Mouse (Mus musculus) gastrocnemius, adult 8-10 months (tissue): ENCODE data around the gene Nmnat3. TPM values are rescaled to one million over a fixed set of nuclear protein-coding genes. Genes with fewer than 3 reads are reported as not detected.
"Not testable (repeated sequence)": the region's sequence is repeated elsewhere in the genome, so short reads cannot be mapped to it uniquely, and the experiment has no call there.

ENCODE experiments used
- DNase-seq, 2 experiments: peaks; one replicate each; pipeline ENCODE4 v3.0.0; 2022; ENCODE audit warnings: low spot score in 2 of 2
- total RNA-seq, 4 experiments: library from RNA; stranded (reverse); gene quantifications; 2 replicates each; pipeline ENCODE4 v1.2.4; 2022

Nmnat3 gene
- total RNA-seq = 10 to 100 TPM; 10.6 to 13.6 (median 12.0) TPM

- DNase-seq = not testable (repeated sequence)
Measured at GRCm38 (mm10) chr9:98287135-98287534, at the start of gene Nmnat3. Gene Nmnat3, plus strand, starts transcription at chr9:98287435.

DNA sequence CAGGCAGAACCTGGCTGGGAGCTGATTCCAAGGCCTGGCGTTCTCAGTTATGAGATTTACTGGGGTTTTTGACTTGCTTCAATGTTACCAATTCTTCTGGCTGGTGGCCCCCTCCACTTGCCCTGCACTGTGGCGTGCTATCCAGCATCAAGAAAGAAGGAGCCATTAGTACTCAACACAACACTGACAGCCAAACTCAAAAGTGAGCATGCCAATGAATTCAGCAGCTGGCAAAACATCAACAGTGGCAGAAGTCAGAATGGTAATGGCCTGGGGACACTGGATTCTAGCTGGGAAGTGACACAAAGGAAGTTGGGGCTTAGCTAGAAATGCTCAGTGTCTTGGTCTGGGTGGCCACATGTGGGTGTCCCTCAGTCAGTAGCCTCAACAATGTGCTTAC, 43.8 kb upstream of the Nmnat3 start:
- DNase-seq = no peak

DNA sequence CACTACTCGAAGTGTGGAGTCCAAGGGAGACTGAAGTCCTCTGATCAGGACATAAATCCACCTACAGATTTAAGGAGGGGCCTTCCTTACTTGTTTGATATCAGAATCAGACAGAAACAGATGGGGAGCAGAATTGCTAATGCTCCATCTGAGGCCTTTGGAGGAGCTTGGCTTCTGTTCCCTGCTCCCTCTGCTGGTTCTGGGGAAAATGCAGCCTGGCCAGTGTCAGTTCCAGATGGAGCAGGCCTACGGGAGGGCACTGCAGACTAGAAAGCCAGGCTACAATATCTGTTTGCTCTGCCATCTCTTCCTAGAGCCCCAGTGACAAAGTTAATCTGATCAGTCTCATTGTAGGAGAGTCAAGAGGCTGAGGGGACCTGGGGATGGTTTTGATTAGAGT, 43.0 kb upstream of the Nmnat3 start:
- DNase-seq = no peak

GRCm38 (mm10) chr9:98245226-98245625, 42.0 kb upstream of the Nmnat3 start:
- DNase-seq = no peak

GRCm38 (mm10) chr9:98246351-98246750, 40.9 kb upstream of the Nmnat3 start:
- DNase-seq = no peak

DNA sequence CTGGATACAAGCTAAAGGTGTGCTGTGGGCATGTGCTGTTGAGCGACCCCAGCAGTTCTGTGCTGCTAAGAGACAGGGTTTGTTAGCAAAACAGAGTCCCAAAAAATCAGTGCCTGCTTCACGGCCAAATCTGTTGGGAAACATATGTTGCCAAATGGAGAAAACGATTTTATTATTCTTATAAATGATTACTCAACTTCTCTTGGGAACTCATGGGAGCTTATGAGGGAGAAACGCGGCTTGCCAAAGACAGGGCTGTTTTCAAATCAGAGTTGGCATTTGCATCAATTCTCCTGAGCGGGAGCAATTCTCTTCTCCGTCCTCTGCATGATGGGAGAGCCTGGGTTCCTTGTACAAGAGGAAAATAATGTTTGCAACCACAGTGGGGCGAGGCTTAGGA, 27.0 kb upstream of the Nmnat3 start:
- no peak for DNase-seq

- no peak for DNase-seq
Measured at GRCm38 (mm10) chr9:98261461-98262011, 25.7 kb upstream of the Nmnat3 start.

GRCm38 (mm10) chr9:98264916-98265315, 22.3 kb upstream of the Nmnat3 start:
- no peak for DNase-seq

DNA sequence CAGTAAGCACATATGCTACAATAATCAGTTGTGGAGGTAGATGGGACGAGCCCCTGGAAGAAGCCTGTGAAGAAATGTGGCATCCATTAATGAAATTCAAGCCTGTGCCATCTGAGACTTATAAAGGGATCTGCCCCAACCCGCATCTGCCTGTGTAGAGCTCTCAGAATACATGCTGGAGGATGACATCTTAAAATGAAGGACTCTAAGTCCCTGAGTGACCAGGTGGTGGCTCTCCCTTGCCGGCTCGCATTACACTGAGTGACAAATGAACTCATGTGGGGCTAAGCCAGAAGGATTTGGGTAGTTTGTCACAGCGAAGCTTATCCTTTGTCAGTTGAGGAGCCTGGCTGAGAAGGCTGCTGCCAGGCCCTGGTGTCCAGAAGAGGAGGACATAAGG, 14.5 kb upstream of the Nmnat3 start:
- no peak for DNase-seq

GRCm38 (mm10) chr9:98275080-98275479, 12.2 kb upstream of the Nmnat3 start:
- no peak for DNase-seq

DNA sequence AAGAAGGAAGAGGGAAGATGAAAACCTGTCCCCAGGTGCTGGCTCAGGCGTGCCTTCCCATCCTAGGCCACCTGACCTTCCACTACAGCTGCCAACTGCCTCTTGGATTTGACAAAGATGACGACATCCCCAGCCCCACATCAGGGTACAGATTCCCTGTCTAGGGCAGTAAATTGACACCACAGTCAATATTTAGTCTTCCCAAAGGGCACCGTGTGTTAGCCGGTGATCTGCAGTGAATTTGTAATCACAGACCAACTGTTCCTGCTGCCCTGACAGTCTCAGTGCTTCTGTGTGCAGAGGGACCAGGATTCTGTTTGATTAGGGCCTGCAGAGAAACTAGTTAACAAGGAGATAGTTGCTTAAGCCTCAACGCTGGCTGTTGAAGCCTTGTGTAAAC, 7.1 kb upstream of the Nmnat3 start:
- DNase-seq = no peak

DNA sequence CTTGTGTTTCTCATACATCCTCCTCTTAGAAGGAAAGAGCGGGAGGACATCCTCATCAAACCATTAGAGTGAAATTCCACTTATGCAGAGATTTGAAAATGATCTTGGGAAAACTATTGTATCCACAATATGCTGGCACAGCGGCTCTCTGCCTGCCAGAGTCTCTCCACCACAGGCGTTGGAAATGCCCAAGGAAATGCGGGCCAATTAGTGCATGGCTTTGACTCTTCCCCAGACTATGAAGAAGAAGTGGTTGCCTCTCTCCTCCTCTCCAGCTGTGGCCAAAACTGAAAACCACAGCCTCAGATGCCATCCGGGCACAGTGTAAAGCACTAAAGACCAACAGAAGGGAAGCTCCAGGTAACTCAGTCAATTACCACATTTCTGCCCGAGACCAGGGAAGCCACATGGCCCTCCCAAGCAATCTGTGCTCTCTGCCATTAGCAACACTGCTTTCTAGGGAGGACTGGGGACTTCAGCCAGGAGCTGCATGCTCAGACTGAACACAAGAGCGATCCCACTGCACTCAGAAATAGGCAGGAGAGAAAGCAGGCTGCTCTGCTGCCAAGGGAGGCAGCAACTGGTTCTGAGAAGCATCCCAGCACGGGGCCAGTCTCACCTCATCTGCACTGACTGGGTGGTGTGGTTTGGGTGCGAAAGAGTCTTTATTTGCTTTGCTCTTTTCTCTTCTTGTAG, 1.5 kb upstream of the Nmnat3 start:
- DNase-seq = no peak

- DNase-seq = no peak
Measured at GRCm38 (mm10) chr9:98289665-98290064, 2.4 kb downstream of the Nmnat3 start.

- no peak for DNase-seq
Measured at GRCm38 (mm10) chr9:98290591-98290990, 3.4 kb downstream of the Nmnat3 start.

DNA sequence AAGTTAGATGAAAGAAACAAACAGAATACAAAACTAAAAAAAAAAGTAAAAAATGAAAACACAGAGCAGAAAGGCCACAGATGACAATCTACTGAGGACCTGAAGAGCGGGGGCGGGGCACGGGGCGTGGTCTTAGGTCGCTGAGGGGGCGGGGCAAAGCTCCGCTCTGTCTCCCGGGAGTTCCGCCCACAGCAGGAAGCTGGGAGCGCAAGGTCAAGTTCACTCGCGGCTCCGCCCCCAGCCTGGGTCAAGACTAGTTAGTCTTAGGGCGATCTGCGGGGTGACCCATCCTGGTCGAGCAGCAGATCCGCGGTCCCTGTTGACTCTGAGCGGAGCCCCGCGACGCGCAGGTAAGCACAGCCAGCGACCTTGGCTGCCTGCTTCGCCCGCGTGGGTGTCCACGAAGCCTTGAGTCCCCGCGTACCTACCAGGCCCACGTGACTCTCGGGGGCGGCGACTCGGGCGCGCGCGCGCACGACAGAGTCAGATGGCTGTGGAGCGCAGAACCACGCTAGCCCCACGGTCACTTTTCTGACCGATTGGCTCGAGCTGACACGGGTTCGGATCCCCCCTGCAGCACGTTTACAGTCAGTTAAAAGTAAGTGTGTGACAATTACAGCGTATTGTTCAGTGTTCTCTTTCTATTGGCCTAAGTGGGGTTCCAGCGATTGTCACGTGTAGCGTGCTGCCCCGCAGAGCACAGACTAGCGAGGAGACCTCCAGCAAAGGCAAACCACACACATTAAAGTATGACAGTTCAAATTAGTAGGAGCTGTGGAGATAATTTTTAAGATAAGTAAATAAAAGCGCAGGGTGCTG, 9.4 kb downstream of the Nmnat3 start:
- DNase-seq = peak; percentile 84 to 92

- DNase-seq = no peak
Measured at GRCm38 (mm10) chr9:98297234-98297936, 10.2 kb downstream of the Nmnat3 start.

GRCm38 (mm10) chr9:98297937-98298595, 10.8 kb downstream of the Nmnat3 start:
- no peak for DNase-seq

DNA sequence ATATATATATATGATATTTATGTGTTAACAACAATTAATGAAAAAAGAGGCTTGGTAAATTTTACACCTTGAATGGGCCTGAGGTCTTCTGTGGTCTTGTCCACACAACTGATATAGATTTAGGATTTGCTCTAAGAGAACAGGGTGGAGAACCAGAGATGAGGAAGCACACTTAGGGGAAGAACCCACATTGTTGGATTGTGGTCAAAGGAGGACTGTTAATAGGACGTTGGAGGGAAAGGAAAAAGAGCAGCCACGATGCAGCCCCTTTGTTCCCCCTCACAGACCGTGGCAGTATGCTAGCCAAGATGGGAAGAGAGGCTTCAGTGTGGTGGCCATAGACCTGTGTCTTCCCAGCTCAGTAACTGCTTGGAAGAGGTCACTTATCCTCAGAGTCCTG, 11.5 kb downstream of the Nmnat3 start:
- no peak for DNase-seq

- DNase-seq = no peak
Measured at GRCm38 (mm10) chr9:98299235-98299634, 12.0 kb downstream of the Nmnat3 start.

DNA sequence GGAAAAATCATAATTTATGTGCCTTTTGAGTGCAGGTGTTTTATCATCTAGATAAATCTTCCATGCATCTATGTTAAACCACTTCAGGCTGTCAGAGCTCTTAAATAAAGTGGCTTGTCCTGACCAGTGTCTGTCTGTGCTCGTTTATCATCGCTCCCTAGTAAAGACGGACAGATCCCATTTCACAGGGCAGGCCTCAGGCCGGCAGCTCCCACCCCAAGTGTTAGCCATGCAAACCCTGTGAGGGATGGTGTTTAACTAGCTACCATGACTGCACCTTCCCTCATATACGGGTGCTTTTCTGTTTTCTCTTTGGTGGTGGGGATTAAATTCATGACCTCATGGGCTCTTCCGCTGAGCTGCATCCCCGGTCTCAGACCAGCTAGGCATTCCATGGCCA, 13.3 kb downstream of the Nmnat3 start:
- no peak for DNase-seq

GRCm38 (mm10) chr9:98307011-98307410, 19.8 kb downstream of the Nmnat3 start:
- DNase-seq = no peak
